Mouse (Mus musculus) embryonic facial prominence, embryonic 10.5 days (tissue): ENCODE data around the gene Fbxw4. TPM values are rescaled to one million over a fixed set of nuclear protein-coding genes. Genes with fewer than 3 reads are reported as not detected.

Source experiments
- DNase-seq: peaks from one replicate; pipeline ENCODE4 v3.0.0-alpha.2; 2017; ENCODE audit warnings: low spot score
- H3K27ac ChIP-seq: fragments of 300-500 bp; sonication (generic); replicated peaks from 2 replicates; pipeline ENCODE4 v1.5.1; 2016; ENCODE audit warnings: mild to moderate bottlenecking
- H3K27me3 ChIP-seq: fragments of 300-500 bp; sonication (generic); replicated peaks from 2 replicates; pipeline ENCODE4 v1.6.1; 2016; ENCODE audit warnings: low read depth, mild to moderate bottlenecking; ENCODE audit not compliant: poor library complexity, severe bottlenecking
- H3K36me3 ChIP-seq: fragments of 300-500 bp; sonication (generic); replicated peaks from 2 replicates; pipeline ENCODE4 v1.6.1; 2016; ENCODE audit warnings: mild to moderate bottlenecking, moderate library complexity
- H3K4me1 ChIP-seq: fragments of 300-500 bp; sonication (generic); 2 replicates; pipeline ENCODE4 v1.6.1; 2016
- H3K4me3 ChIP-seq: fragments of 300-500 bp; sonication (generic); 2 replicates; pipeline ENCODE4 v1.5.1; 2016; ENCODE audit warnings: mild to moderate bottlenecking, moderate library complexity
- H3K9me3 ChIP-seq: fragments of 300-500 bp; sonication (generic); 2 replicates; pipeline ENCODE4 v1.6.1; 2016; ENCODE audit warnings: mild to moderate bottlenecking
- WGBS: fragments of 180-500 bp; shearing (Covaris S2); methylation state at CpG from one replicate; pipeline ENCODE4 v1.1.7; 2016; 5-methylcytosine and 5-hydroxymethylcytosine counted together
- polyA plus RNA-seq: library from polyadenylated mRNA; unstranded; fragments of >200 nt; fragmentation: Nextera tagmentation; extraction: Ambion mirVana; gene quantifications from 2 replicates; pipeline ENCODE4 v1.2.1, GENCODE M21; 2016

The Fbxw4 gene
- polyA plus RNA-seq, 1 experiment from 2014 or later, result 4.2 TPM

DNA sequence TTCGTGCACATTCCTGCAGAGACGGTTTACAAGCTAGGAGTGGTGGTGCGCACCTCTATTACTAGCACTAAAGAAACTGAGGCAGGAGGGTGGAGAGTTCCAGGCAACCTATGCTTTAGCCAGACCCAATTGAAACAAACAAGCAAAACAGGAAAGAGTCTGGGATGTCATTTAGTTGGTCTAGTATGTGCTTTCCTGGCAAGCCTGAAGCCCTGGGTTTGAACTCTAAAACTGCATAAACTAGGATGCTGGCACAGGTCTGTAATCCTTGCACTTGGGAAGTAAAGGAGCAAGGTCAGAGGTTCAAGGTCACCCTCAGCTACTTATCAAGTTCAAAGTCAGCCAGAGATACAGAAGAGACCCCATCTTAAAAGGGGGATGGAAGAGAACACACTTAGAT is 118.1 kb downstream of the Fbxw4 start:
- DNase-seq, result no peak
- Histone ChIP-seq H3K4me1 (peaks cover 34% of the 10 kb centered on the region), H3K27ac (peak overlapping the region; percentile 70), H3K9me3 (no peaks in the 10 kb centered on the region), H3K4me3 (peak overlapping the region; percentile 60), H3K27me3 (peaks cover 88% of the 10 kb centered on the region), H3K36me3 (no peaks in the 10 kb centered on the region)
- WGBS, result 16% methylated on average over 3 of the region's 3 CpGs

DNA sequence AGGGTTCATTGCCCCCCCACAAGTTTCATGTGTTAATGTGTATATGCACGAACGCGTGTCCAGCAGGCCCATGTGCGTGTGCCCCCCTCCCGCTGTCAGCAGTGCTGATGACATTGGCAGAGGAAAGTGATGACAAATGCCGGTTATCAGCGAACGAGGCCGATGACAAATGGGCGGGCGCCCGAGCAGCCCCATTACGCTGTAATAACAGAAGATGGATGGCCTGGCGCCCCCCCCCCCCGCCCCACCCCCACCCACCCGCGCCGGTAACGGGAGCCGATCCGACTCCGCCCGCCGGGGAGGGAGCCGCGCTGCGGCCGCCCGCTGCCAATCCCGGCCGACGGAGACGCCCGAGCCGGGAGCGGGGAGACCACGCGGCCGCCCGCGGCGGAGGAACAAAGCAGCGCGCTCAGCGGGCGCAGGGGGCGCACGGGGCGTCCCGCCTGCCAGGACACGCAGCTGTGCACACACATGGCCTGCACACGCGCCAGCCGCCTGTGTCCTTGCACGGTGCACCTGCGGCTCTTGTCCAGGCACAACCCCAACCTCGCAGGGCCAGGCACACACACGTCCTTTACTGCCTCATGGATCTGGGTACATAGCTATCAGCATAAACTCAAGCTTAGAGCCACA is 118.6 kb downstream of the Fbxw4 start:
- peak; percentile 82 for DNase-seq
- H3K4me1 ChIP-seq, result peaks cover 32% of the 10 kb centered on the region
- peak overlapping the region; percentile 60 for H3K4me3 ChIP-seq
- H3K9me3 ChIP-seq, result no peaks in the 10 kb centered on the region
- peaks cover 83% of the 10 kb centered on the region for H3K27me3 ChIP-seq
- peak overlapping the region; percentile 70 for H3K27ac ChIP-seq
- no peaks in the 10 kb centered on the region for H3K36me3 ChIP-seq
- WGBS, result under 1% methylated on average over 52 of the region's 58 CpGs

DNA sequence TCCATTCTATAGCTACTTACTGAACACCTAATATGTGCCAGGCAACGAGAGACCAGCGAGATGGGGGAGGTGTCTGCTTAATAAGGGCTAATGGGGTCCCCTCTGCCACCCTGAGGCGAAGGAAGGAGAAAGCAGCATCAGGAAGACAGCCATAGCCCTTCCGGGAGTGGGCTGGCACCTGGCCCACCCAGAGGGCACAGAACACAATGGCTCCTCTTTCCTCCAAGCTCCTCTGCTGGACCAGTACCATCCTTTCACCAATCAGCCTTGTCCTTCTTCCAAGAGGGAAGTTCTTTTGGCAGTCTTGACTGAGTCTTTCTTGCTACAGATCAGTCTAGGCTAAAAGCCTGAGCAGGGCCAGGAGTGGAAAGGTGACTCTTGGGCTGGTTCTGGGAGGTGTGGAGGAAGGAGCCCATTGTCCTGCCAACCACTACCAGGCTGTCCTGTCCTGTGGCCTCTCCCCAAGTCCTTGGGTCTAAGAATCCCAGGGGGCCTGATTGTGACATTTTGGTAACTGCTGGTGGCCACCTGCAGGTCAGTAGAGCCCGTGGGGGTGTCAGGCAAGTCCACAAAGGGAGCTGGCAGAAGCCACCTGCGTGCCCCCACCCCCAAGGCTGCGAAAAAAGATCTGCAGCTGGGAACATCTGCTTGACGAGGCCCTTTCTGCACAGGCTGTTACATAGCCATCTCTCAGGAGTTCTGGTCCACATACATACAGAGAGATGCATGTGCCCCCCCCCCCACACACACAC is 119.3 kb downstream of the Fbxw4 start:
- Histone ChIP-seq H3K27me3 (peaks cover 79% of the 10 kb centered on the region), H3K36me3 (no peaks in the 10 kb centered on the region), H3K27ac (peak overlapping the region; percentile 70), H3K4me3 (peak overlapping the region; percentile 60), H3K9me3 (no peaks in the 10 kb centered on the region), H3K4me1 (peaks cover 35% of the 10 kb centered on the region)
- WGBS, result 24% methylated on average over 8 of the region's 8 CpGs
- DNase-seq, result no peak

GRCm38 (mm10) chr19:45537505-45537904 is 122.6 kb downstream of the Fbxw4 start:
- no peaks in the 10 kb centered on the region for H3K9me3 ChIP-seq
- H3K27ac ChIP-seq, result no peak overlapping the region
- H3K4me3 ChIP-seq, result no peak overlapping the region
- DNase-seq, result peak; percentile 42
- peaks cover 50% of the 10 kb centered on the region for H3K27me3 ChIP-seq
- H3K36me3 ChIP-seq, result no peaks in the 10 kb centered on the region
- H3K4me1 ChIP-seq, result peaks cover 36% of the 10 kb centered on the region
- WGBS, result 39% methylated on average over 1 of the region's 1 CpGs

DNA sequence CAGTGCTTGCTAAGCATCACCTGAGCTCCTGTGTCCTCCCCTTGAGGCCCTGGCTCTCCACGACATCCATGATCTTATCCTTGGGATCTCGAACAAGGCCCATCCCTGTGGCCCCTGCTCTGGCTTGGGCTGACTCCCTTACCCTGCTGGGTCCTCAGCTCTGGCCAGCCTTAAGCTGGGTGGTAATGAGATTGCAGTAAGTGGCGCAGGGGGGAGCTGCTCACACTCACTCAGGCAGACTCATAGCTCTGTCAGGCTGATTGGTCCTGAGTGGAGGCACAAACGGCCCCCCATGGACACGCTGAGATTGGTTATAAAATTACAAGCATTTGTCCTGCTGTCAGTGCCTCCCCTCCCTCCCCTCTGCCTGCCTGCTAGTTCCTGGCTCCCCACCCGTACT is 124.2 kb downstream of the Fbxw4 start:
- Histone ChIP-seq H3K27me3 (peaks cover 34% of the 10 kb centered on the region), H3K4me3 (no peak overlapping the region), H3K36me3 (no peaks in the 10 kb centered on the region), H3K9me3 (no peaks in the 10 kb centered on the region), H3K4me1 (peaks cover 28% of the 10 kb centered on the region), H3K27ac (no peak overlapping the region)
- DNase-seq, result no peak
- WGBS, result 62% methylated on average over 6 of the region's 6 CpGs

DNA sequence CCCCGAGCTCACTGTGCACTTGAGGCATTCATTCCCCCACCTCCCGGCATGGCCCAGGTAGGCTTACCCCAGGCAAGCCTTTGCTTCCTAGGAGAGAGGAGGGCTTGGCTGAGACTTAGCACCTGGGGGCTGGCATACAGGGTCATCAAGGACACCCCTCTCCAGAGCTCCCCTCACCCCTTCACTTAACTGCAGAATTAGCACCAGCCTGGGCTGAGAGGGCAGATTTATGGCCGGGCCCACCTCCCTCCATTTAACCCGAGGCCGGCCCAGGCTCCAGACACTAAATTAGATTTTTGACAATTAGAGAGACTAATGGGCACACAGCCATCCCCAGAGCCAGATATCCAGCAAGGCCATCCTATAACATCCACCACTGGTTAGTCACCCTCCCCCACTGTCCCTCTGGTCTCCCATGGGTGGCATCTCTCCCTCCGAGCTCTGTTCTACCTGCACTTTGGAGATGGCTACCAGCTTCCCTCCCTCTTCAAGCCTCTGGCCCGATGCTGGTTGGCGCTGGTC is 124.8 kb downstream of the Fbxw4 start:
- Histone ChIP-seq H3K27me3 (peaks cover 27% of the 10 kb centered on the region), H3K9me3 (no peaks in the 10 kb centered on the region), H3K36me3 (peaks cover 3% of the 10 kb centered on the region; the same call in 1 of the 2 replicates), H3K4me1 (peaks cover 23% of the 10 kb centered on the region), H3K4me3 (no peak overlapping the region), H3K27ac (no peak overlapping the region)
- no peak for DNase-seq
- WGBS, result 83% methylated on average over 8 of the region's 8 CpGs

DNA sequence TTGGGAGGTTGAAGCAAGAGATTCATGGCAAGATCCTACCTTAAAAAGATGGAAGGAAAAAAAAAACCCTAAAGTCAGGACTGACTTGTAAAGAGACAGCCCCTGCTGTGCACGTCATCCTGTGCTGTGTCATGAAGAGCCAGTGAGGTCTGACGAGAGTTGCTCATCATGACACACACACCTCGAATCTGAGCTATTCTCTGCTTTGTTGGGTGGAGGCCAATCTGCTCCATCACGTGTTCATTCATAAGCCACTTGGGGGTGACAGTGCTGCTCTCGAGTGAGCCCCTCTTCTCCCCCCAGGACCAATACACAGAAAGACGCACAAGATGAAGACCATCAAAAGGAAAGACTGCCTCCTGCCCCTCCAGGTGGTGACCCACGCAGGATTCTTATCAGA is 126.5 kb downstream of the Fbxw4 start:
- no peaks in the 10 kb centered on the region for H3K9me3 ChIP-seq
- DNase-seq, result no peak
- no peak overlapping the region for H3K4me3 ChIP-seq
- peaks cover 20% of the 10 kb centered on the region for H3K36me3 ChIP-seq
- H3K27ac ChIP-seq, result no peak overlapping the region
- H3K27me3 ChIP-seq, result peaks cover 11% of the 10 kb centered on the region
- H3K4me1 ChIP-seq, result peaks cover 23% of the 10 kb centered on the region
- 74% methylated on average over 7 of the region's 7 CpGs for WGBS

GRCm38 (mm10) chr19:45531554-45531953 is 128.6 kb downstream of the Fbxw4 start:
- DNase-seq, result no peak
- peaks cover 40% of the 10 kb centered on the region for H3K36me3 ChIP-seq
- peaks cover 7% of the 10 kb centered on the region for H3K27me3 ChIP-seq
- H3K27ac ChIP-seq, result no peak overlapping the region
- 74% methylated on average over 6 of the region's 6 CpGs for WGBS
- peaks cover 26% of the 10 kb centered on the region for H3K4me1 ChIP-seq
- H3K9me3 ChIP-seq, result no peaks in the 10 kb centered on the region
- no peak overlapping the region for H3K4me3 ChIP-seq

- Histone ChIP-seq H3K27me3 (no peaks in the 10 kb centered on the region), H3K9me3 (no peaks in the 10 kb centered on the region)
- DNase-seq, result no peak
These were observed 129.7 kb downstream of the Fbxw4 start for GRCm38 (mm10) chr19:45530200-45530995.

DNA sequence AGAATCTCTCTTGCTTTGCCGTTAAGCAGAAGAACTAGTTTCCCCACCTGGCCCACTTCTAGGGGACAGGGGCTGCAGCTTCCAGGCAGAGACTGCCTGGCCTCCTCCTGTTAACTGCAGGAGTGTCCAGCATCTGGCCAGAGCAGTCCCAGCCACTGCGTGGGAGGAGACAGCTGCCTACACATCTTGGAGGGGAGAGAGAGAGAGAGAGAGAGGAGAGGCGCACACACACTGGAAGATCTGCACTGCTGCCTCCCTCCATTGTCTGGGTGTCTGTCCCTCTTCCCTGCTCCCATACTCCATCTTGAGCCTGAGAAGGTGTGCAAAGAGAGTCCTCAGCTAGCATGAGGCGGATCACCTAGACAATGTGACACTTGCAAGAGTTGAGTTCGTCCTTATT is 130.8 kb downstream of the Fbxw4 start:
- no peak overlapping the region for H3K4me3 ChIP-seq
- 80% methylated on average over 5 of the region's 5 CpGs for WGBS
- DNase-seq, result no peak
- no peaks in the 10 kb centered on the region for H3K9me3 ChIP-seq
- peaks cover 9% of the 10 kb centered on the region for H3K4me1 ChIP-seq
- H3K36me3 ChIP-seq, result peaks cover 56% of the 10 kb centered on the region
- H3K27ac ChIP-seq, result no peak overlapping the region
- H3K27me3 ChIP-seq, result no peaks in the 10 kb centered on the region

More at GRCm38 (mm10) chr19:45530200-45530995, 129.7 kb downstream of the Fbxw4 start:
- Histone ChIP-seq H3K4me1 (peaks cover 19% of the 10 kb centered on the region), H3K27ac (no peak overlapping the region), H3K4me3 (no peak overlapping the region), H3K36me3 (peaks cover 47% of the 10 kb centered on the region)
- WGBS, result 88% methylated on average over 15 of the region's 15 CpGs
